Mouse (Mus musculus) T-helper 2 cell (primary cell): ENCODE results near the gene Mapkapk2.
"Not testable (repeated sequence)": the region's sequence is repeated elsewhere in the genome, so short reads cannot be mapped to it uniquely, and the experiment has no call there.

ENCODE experiments used
- in situ Hi-C: fragments of 300-600 bp; cut with MboI, MseI; formaldehyde crosslinking; loops from one replicate; pipeline ENCODE4 v1.15.1; 2025; ENCODE audit warnings: high pct_unique_total_duplicates

Mapkapk2 gene

DNA sequence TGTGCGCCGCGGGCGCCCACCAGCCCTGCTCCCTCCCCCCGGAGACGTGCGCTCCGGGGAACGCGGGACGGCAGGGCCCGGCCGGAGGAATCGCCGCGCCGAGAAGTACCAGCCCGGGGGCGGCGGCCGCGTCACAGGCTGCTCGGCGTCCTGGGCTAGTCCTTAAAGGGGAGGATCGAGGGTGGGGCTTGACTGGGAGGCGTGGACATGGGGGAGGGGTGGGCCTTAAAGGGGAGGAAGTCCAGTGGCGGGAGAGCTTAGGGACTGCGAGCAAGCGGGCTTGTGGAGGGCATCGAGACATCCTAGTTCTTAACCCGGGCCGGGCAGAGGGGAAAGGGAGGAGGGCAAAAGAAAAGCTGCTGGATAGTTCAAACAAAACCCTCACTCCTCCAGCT is at the start of gene Mapkapk2:
Mapkapk2 (minus strand) TSS at position 127 of the 395 bp plus-strand sequence.
- in situ Hi-C loops: no loop called here

GRCm38 (mm10) chr1:131146181-131146614 is 48.6 kb upstream of the Mapkapk2 start:
- in situ Hi-C loops: no loop called here

- in situ Hi-C loops: not testable (repeated sequence)
These were observed 47.6 kb upstream of the Mapkapk2 start for GRCm38 (mm10) chr1:131145222-131145621.

- in situ Hi-C loops: no loop called here
These were observed 44.8 kb upstream of the Mapkapk2 start for GRCm38 (mm10) chr1:131142472-131142871.

- in situ Hi-C loops: no loop called here
These were observed 43.8 kb upstream of the Mapkapk2 start for GRCm38 (mm10) chr1:131141449-131141848.

- in situ Hi-C loops: no loop called here
These were observed 41.8 kb upstream of the Mapkapk2 start for GRCm38 (mm10) chr1:131139102-131140095.

DNA sequence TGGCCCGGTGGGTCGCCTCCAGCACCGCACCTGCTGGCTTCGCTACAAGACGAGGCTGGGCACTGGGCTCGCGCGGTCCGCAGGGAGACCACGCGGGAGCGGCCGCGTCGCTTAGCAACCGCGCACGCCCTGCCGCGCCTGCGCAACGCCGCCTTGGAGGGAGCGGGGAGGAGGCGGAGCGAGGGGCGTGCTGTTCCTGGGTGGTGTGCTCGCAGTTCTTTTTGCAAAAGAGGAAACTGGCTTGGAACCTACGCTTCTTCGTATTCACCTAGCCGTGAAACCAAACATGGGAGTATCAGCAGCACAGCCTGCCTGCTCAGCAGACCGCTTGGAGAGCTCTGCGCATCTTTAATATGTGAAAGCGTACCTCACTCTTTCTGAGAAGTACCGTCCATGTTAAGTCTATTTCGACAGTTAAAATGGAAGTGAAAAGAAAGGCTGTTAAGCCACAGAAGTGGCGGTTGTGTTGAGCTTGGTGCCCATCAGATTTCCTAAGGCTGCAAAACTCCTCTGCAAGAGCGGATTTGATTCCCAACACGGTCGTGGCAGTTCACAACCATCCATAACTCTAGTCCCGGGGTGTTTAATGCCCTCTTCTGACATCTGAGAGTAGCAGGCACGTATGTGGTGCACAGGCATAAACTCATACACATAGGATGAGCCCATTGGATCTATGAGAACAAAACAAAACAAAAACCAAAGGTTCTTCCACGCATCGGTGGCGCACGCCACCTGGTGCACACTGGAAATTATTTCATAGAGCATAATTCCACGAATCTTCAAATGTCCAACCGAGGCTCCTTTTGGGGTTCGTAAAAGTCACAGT is 40.8 kb upstream of the Mapkapk2 start, which contains the start of gene Dyrk3:
Dyrk3 (minus strand) TSS at position 150 of the 826 bp plus-strand sequence.
- in situ Hi-C loops: no loop called here

GRCm38 (mm10) chr1:131137717-131138118 is 40.1 kb upstream of the Mapkapk2 start:
- in situ Hi-C loops: no loop called here

DNA sequence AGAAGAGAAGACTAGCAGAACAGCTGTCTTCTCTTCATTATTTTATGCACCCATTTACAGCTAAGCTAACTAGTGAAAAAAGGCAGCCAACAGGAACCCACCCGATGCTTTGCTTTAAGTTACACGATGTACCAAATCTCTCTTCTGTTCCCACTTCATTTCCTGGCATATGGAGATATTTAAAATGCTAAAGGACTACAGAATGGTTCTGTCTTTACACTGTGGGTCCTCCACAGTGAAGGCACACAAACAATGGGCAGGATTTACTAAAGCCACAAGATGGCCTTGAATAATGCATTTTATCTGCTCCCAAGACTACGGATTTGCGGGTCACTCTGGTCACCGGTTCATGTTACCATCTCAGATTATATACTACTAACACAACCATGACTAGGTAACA is 39.5 kb upstream of the Mapkapk2 start:
- in situ Hi-C loops: no loop called here

GRCm38 (mm10) chr1:131135960-131136629 is 38.5 kb upstream of the Mapkapk2 start:
- in situ Hi-C loops: no loop called here

DNA sequence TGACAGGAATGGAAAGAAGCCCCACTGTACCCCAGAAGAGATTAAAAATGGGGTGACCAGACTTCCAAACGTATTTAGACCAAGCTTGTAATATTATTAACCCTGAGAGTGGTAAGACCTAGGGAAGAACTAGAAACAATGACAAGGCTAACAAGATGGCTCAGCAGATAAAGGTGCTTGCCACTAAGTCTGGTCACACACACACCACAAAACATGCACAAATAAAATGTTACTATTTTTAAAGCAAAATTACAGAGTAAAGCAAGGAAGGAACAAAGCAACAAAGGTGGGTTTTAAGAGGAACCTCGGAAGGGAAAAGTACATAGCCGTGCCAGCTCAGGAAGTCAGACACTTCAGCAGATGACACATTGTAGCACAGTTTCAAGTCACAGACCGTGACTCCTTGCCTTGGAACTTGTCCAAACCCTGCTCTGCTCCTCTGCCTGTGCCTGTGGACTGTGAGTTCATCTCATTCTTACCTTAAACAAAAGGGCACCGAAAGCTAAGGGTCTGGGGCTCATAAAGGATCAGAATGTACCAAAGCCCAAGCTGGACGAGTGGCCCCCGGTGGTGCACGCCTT is 37.4 kb upstream of the Mapkapk2 start:
- in situ Hi-C loops: no loop called here

DNA sequence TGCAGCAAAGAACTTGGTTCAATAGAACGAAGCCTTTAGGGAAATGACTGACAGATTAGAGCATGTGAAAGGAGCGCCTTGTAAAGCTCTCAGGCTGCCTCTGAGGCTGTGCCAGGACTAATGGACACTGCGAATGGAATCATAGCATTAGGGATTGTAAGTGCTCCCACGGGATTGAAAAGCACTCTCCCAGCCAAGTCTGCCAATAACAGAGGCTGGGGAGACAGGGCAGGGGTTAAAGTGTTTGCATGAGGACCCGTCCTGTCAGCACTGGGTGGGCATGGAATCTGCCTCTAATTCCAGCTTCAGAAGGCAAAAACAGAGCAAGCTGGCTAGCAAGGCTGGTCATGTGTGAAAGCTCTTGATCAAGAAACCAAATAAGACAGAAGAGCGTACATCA is 36.6 kb upstream of the Mapkapk2 start:
- in situ Hi-C loops: no loop called here

DNA sequence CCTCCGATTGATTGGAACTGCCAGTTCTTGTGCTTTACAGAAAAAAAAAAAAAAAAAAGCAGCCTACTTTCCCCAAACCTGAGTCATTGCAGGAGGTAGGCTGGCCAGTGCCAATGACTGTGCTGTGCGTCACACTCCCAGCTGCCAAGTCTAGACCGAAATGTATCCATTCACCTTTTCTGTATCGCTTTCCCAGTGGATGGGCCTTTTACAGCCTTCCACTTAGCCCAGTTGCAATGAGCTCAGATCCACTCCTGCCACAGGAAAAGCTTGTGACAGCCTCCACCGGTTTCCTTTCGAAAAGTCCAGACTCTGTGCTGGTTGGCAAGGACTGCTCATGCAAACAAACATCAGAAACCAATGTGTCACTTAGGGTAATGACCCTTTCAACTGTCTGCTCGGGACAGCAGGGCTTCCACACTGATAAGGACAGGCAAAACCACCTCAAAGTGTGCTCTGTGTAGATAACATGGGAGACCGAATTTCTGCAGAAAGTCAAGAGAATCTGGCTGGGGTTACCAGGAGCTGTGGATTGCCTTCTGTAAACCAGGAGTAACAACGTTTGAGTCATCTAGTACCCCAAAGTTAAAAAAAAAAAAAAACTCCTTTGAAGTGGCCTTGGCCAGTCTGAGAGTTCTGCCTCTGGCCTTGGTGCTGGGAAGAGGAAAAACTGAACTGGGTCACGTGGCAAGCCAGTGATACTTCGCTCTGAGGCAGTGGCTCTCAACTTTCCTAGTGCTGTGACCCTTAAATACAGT is 28.5 kb upstream of the Mapkapk2 start:
- in situ Hi-C loops: no loop called here

- in situ Hi-C loops: no loop called here
These were observed 26.1 kb upstream of the Mapkapk2 start for GRCm38 (mm10) chr1:131123522-131124265.

GRCm38 (mm10) chr1:131121987-131122386 is 24.4 kb upstream of the Mapkapk2 start:
- in situ Hi-C loops: no loop called here

DNA sequence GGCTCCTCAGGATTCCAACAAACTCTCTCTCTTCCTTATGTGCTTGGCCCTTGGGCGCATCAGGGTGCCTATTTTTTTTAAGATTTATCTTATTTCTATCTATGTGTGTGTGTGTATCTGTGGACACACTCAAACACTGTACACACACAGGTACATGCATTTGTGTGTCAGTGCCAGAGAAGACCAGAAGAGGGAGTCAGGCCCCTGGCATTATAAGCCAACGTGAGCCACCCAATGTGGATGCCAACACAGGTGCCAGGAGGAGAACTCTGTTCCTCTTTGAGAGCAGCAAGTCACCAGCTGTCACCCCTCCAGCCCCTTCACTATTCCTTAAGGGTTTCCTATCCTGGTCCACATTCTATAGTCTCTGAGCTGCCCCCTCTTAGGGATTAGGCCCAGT is 21.4 kb upstream of the Mapkapk2 start:
- in situ Hi-C loops: no loop called here

DNA sequence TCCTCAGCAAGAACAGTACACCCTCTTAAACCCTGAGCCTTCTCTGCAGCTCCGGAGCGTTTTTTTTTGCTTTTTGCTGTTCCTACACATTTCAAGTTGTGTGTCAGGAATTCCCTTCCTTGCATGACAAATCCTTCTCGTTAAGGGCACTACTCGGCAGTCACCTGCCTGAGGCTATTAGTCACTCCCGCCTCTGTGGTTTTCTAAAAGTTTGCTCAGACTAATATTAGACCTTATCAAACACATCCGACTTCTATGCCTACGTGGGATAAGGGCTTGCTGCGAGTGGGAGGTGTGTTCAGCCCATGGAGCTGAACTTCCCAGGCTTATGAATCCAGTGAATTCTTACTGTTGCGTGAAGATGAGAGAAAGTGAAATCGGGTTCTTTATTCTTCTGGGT is 20.9 kb upstream of the Mapkapk2 start:
- in situ Hi-C loops: no loop called here

- in situ Hi-C loops: no loop called here
These were observed 18.9 kb upstream of the Mapkapk2 start for GRCm38 (mm10) chr1:131116430-131117011.

- in situ Hi-C loops: no loop called here
These were observed 18.3 kb upstream of the Mapkapk2 start for GRCm38 (mm10) chr1:131115932-131116331.
